Mouse (Mus musculus) hindbrain, embryonic 16.5 days (tissue): ENCODE results near the gene Msmb. TPM values are rescaled to one million over a fixed set of nuclear protein-coding genes. Genes with fewer than 3 reads are reported as not detected.

ENCODE experiments used
- ATAC-seq: fragments of 200-750 bp; cut with Nextera tagmentation; 2 replicates; pipeline ENCODE4 v1.8.0; 2017; ENCODE audit warnings: moderate TSS enrichment, moderate library complexity
- H3K27ac ChIP-seq: fragments of 300-500 bp; sonication (generic); 2 replicates; pipeline ENCODE4 v1.5.1; 2014; ENCODE audit warnings: low read depth, mild to moderate bottlenecking, control low read depth, low read length, moderate library complexity
- H3K27me3 ChIP-seq: fragments of 300-500 bp; sonication (generic); replicated peaks from 2 replicates; pipeline ENCODE4 v1.6.1; 2014; ENCODE audit warnings: low read length; ENCODE audit not compliant: control insufficient read depth, insufficient read depth
- H3K36me3 ChIP-seq: fragments of 300-500 bp; sonication (generic); 2 replicates; pipeline ENCODE4 v1.6.1; 2014; ENCODE audit warnings: mild to moderate bottlenecking, low read length, moderate library complexity, mixed read lengths; ENCODE audit not compliant: control insufficient read depth, insufficient read depth
- H3K4me1 ChIP-seq: fragments of 300-500 bp; sonication (generic); 2 replicates; pipeline ENCODE4 v1.6.1; 2014; ENCODE audit warnings: low read depth, low read length; ENCODE audit not compliant: control insufficient read depth, insufficient read depth
- H3K4me2 ChIP-seq: fragments of 300-500 bp; sonication (generic); 2 replicates; pipeline ENCODE4 v1.6.1; 2014; ENCODE audit warnings: mild to moderate bottlenecking, low read length, control low read depth, moderate library complexity
- H3K4me3 ChIP-seq: fragments of 300-500 bp; sonication (generic); 2 replicates; pipeline ENCODE4 v1.5.1; 2014; ENCODE audit warnings: mild to moderate bottlenecking, low read length, control low read depth, moderate library complexity
- H3K9ac ChIP-seq: fragments of 300-500 bp; sonication (generic); 2 replicates; pipeline ENCODE4 v1.6.1; 2014; ENCODE audit warnings: low read depth, mild to moderate bottlenecking, control low read depth, low read length, moderate library complexity
- H3K9me3 ChIP-seq: fragments of 300-500 bp; sonication (generic); 2 replicates; pipeline ENCODE4 v1.6.1; 2014; ENCODE audit warnings: mild to moderate bottlenecking, low read length, moderate library complexity; ENCODE audit not compliant: control insufficient read depth
- WGBS: fragments of 180-500 bp; shearing (Covaris S2); extraction: QIAGEN DNeasy Blood & Tissue Kit; methylation state at CpG from one replicate; pipeline ENCODE4 v1.1.7; 2014; 5-methylcytosine and 5-hydroxymethylcytosine counted together
- polyA plus RNA-seq: library from polyadenylated mRNA; unstranded; fragments of >200 nt; fragmentation: Nextera tagmentation; extraction: Ambion mirVana; gene quantifications from 2 replicates; pipeline ENCODE4 v1.2.1, GENCODE M21; 2015

The Msmb gene
- polyA plus RNA-seq: not detected in 2 replicates

GRCm38 (mm10) chr14:32141723-32142122 lies at the start of gene Msmb:
Gene Msmb, plus strand, starts transcription at chr14:32142023.
- no peaks in the 10 kb centered on the region for H3K36me3 ChIP-seq
- H3K27me3 ChIP-seq: no peaks in the 10 kb centered on the region; the same call in 1 of the 2 replicates
- H3K27ac ChIP-seq: no peak within 1 kb of the TSS
- no peaks in the 10 kb centered on the region for H3K4me1 ChIP-seq
- ATAC-seq: no peak
- no peak within 1 kb of the TSS for H3K9ac ChIP-seq
- H3K4me2 ChIP-seq: no peak within 1 kb of the TSS
- H3K4me3 ChIP-seq: no peak within 1 kb of the TSS
- H3K9me3 ChIP-seq: no peaks in the 10 kb centered on the region
- 89% methylated on average over 5 of the region's 5 CpGs for WGBS

GRCm38 (mm10) chr14:32093018-32093417 lies 48.8 kb upstream of the Msmb start:
- H3K27me3 ChIP-seq: no peaks in the 10 kb centered on the region

GRCm38 (mm10) chr14:32093500-32094117 lies 48.2 kb upstream of the Msmb start:
- H3K4me1 ChIP-seq: no peaks in the 10 kb centered on the region
- no peak for ATAC-seq
- WGBS: 92% methylated on average over 11 of the region's 11 CpGs
- H3K4me2 ChIP-seq: no peak overlapping the region
- no peak overlapping the region; the same call in 1 of the 2 replicates for H3K9ac ChIP-seq
- no peak overlapping the region for H3K4me3 ChIP-seq
- H3K27ac ChIP-seq: no peak overlapping the region
- H3K36me3 ChIP-seq: peaks cover 24% of the 10 kb centered on the region
- H3K27me3 ChIP-seq: no peaks in the 10 kb centered on the region
- no peaks in the 10 kb centered on the region for H3K9me3 ChIP-seq

More at GRCm38 (mm10) chr14:32093018-32093417, 48.8 kb upstream of the Msmb start:
- WGBS: 81% methylated on average over 1 of the region's 1 CpGs
- no peak overlapping the region for H3K4me3 ChIP-seq
- peaks cover 24% of the 10 kb centered on the region for H3K36me3 ChIP-seq
- H3K27ac ChIP-seq: no peak overlapping the region
- H3K4me1 ChIP-seq: no peaks in the 10 kb centered on the region
- no peaks in the 10 kb centered on the region for H3K9me3 ChIP-seq
- ATAC-seq: no peak
- H3K9ac ChIP-seq: no peak overlapping the region; the same call in 1 of the 2 replicates
- no peak overlapping the region for H3K4me2 ChIP-seq

GRCm38 (mm10) chr14:32095646-32096045 lies 46.2 kb upstream of the Msmb start:
- Histone ChIP-seq H3K4me3 (no peak overlapping the region), H3K27me3 (no peaks in the 10 kb centered on the region), H3K9ac (no peak overlapping the region), H3K27ac (no peak overlapping the region), H3K4me2 (no peak overlapping the region), H3K9me3 (no peaks in the 10 kb centered on the region), H3K36me3 (peaks cover 43% of the 10 kb centered on the region), H3K4me1 (no peaks in the 10 kb centered on the region)
- no peak for ATAC-seq
- WGBS: 92% methylated on average over 5 of the region's 5 CpGs

GRCm38 (mm10) chr14:32096740-32097139 lies 45.1 kb upstream of the Msmb start:
- WGBS: 90% methylated on average over 5 of the region's 5 CpGs

GRCm38 (mm10) chr14:32097691-32098090 lies 44.1 kb upstream of the Msmb start:
- 96% methylated on average over 7 of the region's 7 CpGs for WGBS
- Histone ChIP-seq H3K4me2 (no peak overlapping the region), H3K36me3 (peaks cover 44% of the 10 kb centered on the region), H3K4me3 (no peak overlapping the region), H3K27ac (no peak overlapping the region), H3K9me3 (no peaks in the 10 kb centered on the region), H3K4me1 (no peaks in the 10 kb centered on the region), H3K9ac (no peak overlapping the region), H3K27me3 (no peaks in the 10 kb centered on the region)
- ATAC-seq: no peak

More at GRCm38 (mm10) chr14:32096740-32097139, 45.1 kb upstream of the Msmb start:
- Histone ChIP-seq H3K9me3 (no peaks in the 10 kb centered on the region), H3K4me1 (no peaks in the 10 kb centered on the region), H3K9ac (no peak overlapping the region), H3K4me2 (no peak overlapping the region), H3K36me3 (peaks cover 47% of the 10 kb centered on the region), H3K27ac (no peak overlapping the region), H3K27me3 (no peaks in the 10 kb centered on the region), H3K4me3 (no peak overlapping the region)
- no peak for ATAC-seq

- H3K9ac ChIP-seq: no peak overlapping the region
- no peaks in the 10 kb centered on the region for H3K4me1 ChIP-seq
- no peaks in the 10 kb centered on the region for H3K27me3 ChIP-seq
- H3K4me3 ChIP-seq: no peak overlapping the region
- H3K36me3 ChIP-seq: peaks cover 38% of the 10 kb centered on the region
- ATAC-seq: no peak
- no peak overlapping the region for H3K27ac ChIP-seq
- H3K4me2 ChIP-seq: no peak overlapping the region
- WGBS: 98% methylated on average over 3 of the region's 3 CpGs
- H3K9me3 ChIP-seq: no peaks in the 10 kb centered on the region
These were observed 42.9 kb upstream of the Msmb start for GRCm38 (mm10) chr14:32098951-32099350.

GRCm38 (mm10) chr14:32103556-32103955 lies 38.3 kb upstream of the Msmb start:
- no peak overlapping the region for H3K27ac ChIP-seq
- ATAC-seq: no peak
- H3K9ac ChIP-seq: no peak overlapping the region
- peaks cover 22% of the 10 kb centered on the region for H3K36me3 ChIP-seq
- H3K9me3 ChIP-seq: no peaks in the 10 kb centered on the region
- no peak overlapping the region for H3K4me2 ChIP-seq
- no peaks in the 10 kb centered on the region for H3K4me1 ChIP-seq
- H3K27me3 ChIP-seq: no peaks in the 10 kb centered on the region
- WGBS: 92% methylated on average over 4 of the region's 4 CpGs
- H3K4me3 ChIP-seq: no peak overlapping the region

- Histone ChIP-seq H3K9ac (no peak overlapping the region), H3K4me3 (no peak overlapping the region), H3K27ac (no peak overlapping the region), H3K36me3 (peaks cover 4% of the 10 kb centered on the region; the same call in 1 of the 2 replicates), H3K9me3 (no peaks in the 10 kb centered on the region), H3K4me2 (no peak overlapping the region), H3K27me3 (no peaks in the 10 kb centered on the region), H3K4me1 (no peaks in the 10 kb centered on the region)
- WGBS: 62% methylated on average over 7 of the region's 7 CpGs
- ATAC-seq: no peak
These were observed 36.2 kb upstream of the Msmb start for GRCm38 (mm10) chr14:32105663-32106062.
